Mouse (Mus musculus) kidney, embryonic 14.5 days (tissue): ENCODE data around the gene Nfic. TPM values are rescaled to one million over a fixed set of nuclear protein-coding genes. Genes with fewer than 3 reads are reported as not detected.

Experiments used
- ATAC-seq: fragments of 200-750 bp; cut with Nextera tagmentation; 2 replicates; pipeline ENCODE4 v1.8.0; 2017; ENCODE audit warnings: moderate number of reproducible peaks, mild to moderate bottlenecking, moderate TSS enrichment, moderate library complexity; ENCODE audit not compliant: low FRiP score, low TSS enrichment
- H3K27ac ChIP-seq: fragments of 300-500 bp; sonication (generic); 2 replicates; pipeline ENCODE4 v1.5.1; 2014; ENCODE audit warnings: low read depth, mild to moderate bottlenecking, low read length, moderate library complexity, mixed read lengths
- H3K27me3 ChIP-seq: fragments of 300-500 bp; sonication (generic); 2 replicates; pipeline ENCODE4 v1.6.1; 2014; ENCODE audit warnings: mild to moderate bottlenecking, low read length; ENCODE audit not compliant: control insufficient read depth, insufficient read depth
- H3K36me3 ChIP-seq: fragments of 300-500 bp; sonication (generic); 2 replicates; pipeline ENCODE4 v1.6.1; 2014; ENCODE audit warnings: low read length, mixed read lengths; ENCODE audit not compliant: control insufficient read depth, insufficient read depth
- H3K4me1 ChIP-seq: fragments of 300-500 bp; sonication (generic); 2 replicates; pipeline ENCODE4 v1.6.1; 2014; ENCODE audit warnings: low read length, mixed read lengths; ENCODE audit not compliant: control insufficient read depth, insufficient read depth
- H3K4me2 ChIP-seq: fragments of 300-500 bp; sonication (generic); replicated peaks from 2 replicates; pipeline ENCODE4 v1.6.1; 2014; ENCODE audit warnings: low read depth, mild to moderate bottlenecking, low read length
- H3K4me3 ChIP-seq: fragments of 300-500 bp; sonication (generic); 2 replicates; pipeline ENCODE4 v1.5.1; 2014; ENCODE audit warnings: mild to moderate bottlenecking, low read length
- H3K9ac ChIP-seq: fragments of 300-500 bp; sonication (generic); 2 replicates; pipeline ENCODE4 v1.6.1; 2014; ENCODE audit warnings: low read depth, mild to moderate bottlenecking, low read length, moderate library complexity
- H3K9me3 ChIP-seq: fragments of 300-500 bp; sonication (generic); 2 replicates; pipeline ENCODE4 v1.6.1; 2016; ENCODE audit warnings: low read length; ENCODE audit not compliant: control insufficient read depth
- WGBS: fragments of 180-500 bp; shearing (Covaris S2); extraction: QIAGEN DNeasy Blood & Tissue Kit; methylation state at CpG from one replicate; pipeline ENCODE4 v1.1.7; 2014; 5-methylcytosine and 5-hydroxymethylcytosine counted together
- polyA plus RNA-seq: library from polyadenylated mRNA; unstranded; fragments of >200 nt; fragmentation: Nextera tagmentation; extraction: Ambion mirVana; gene quantifications from 2 replicates; pipeline ENCODE4 v1.2.1, GENCODE M21; 2014

The Nfic gene
- polyA plus RNA-seq, 1 experiment from 2014 or later = 59.0 TPM

DNA sequence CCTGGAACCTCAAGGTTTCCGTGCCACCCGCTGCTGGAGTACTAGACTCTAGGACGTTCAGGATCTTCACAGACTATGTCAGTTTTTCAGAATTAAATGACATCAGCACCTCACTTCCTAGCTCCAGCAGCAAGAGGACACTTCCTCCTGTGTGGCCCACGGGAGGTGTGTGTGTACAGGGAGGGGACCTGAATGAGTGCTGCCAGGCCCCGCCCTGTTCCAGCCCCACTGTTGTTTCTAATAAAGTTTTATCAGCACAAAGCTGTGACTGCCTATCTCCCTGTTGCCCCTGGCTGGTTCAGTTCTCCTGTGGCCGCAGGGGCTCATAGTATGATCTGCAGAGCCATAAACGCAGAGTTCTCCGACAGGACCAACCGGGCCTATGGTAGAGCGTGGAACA is 19.0 kb upstream of the Nfic start:
- no peak overlapping the region for H3K27ac ChIP-seq
- peaks cover 62% of the 10 kb centered on the region for H3K27me3 ChIP-seq
- no peak overlapping the region for H3K4me2 ChIP-seq
- 83% methylated on average over 10 of the region's 10 CpGs for WGBS
- H3K9ac ChIP-seq = no peak overlapping the region
- no peaks in the 10 kb centered on the region for H3K9me3 ChIP-seq
- no peaks in the 10 kb centered on the region for H3K4me1 ChIP-seq
- no peak for ATAC-seq
- no peaks in the 10 kb centered on the region for H3K36me3 ChIP-seq
- H3K4me3 ChIP-seq = no peak overlapping the region

GRCm38 (mm10) chr10:81473003-81473451 is 17.6 kb upstream of the Nfic start:
- H3K4me3 ChIP-seq = no peak overlapping the region; the same call in 1 of the 2 replicates

GRCm38 (mm10) chr10:81472403-81473002 is 17.1 kb upstream of the Nfic start:
- Histone ChIP-seq H3K27me3 (peaks cover 64% of the 10 kb centered on the region), H3K27ac (no peak overlapping the region), H3K4me1 (no peaks in the 10 kb centered on the region), H3K4me2 (no peak overlapping the region), H3K36me3 (no peaks in the 10 kb centered on the region), H3K9me3 (no peaks in the 10 kb centered on the region), H3K4me3 (no peak overlapping the region), H3K9ac (no peak overlapping the region)
- WGBS = 5% methylated on average over 18 of the region's 18 CpGs
- no peak for ATAC-seq

More at GRCm38 (mm10) chr10:81473003-81473451, 17.6 kb upstream of the Nfic start:
- no peak overlapping the region for H3K27ac ChIP-seq
- no peak for ATAC-seq
- no peaks in the 10 kb centered on the region for H3K4me1 ChIP-seq
- peaks cover 65% of the 10 kb centered on the region for H3K27me3 ChIP-seq
- H3K36me3 ChIP-seq = no peaks in the 10 kb centered on the region
- no peak overlapping the region for H3K4me2 ChIP-seq
- H3K9me3 ChIP-seq = no peaks in the 10 kb centered on the region
- H3K9ac ChIP-seq = no peak overlapping the region
- 1% methylated on average over 22 of the region's 22 CpGs for WGBS

GRCm38 (mm10) chr10:81470454-81470853 is 15.0 kb upstream of the Nfic start:
- Histone ChIP-seq H3K9me3 (no peaks in the 10 kb centered on the region), H3K4me2 (no peak overlapping the region), H3K9ac (no peak overlapping the region), H3K4me3 (no peak overlapping the region), H3K27me3 (peaks cover 48% of the 10 kb centered on the region), H3K27ac (no peak overlapping the region), H3K36me3 (no peaks in the 10 kb centered on the region), H3K4me1 (no peaks in the 10 kb centered on the region)
- no peak for ATAC-seq
- 49% methylated on average over 18 of the region's 18 CpGs for WGBS

GRCm38 (mm10) chr10:81469253-81469652 is 13.8 kb upstream of the Nfic start:
- Histone ChIP-seq H3K4me2 (no peak overlapping the region), H3K4me3 (no peak overlapping the region), H3K36me3 (no peaks in the 10 kb centered on the region), H3K27ac (no peak overlapping the region), H3K9me3 (no peaks in the 10 kb centered on the region), H3K9ac (no peak overlapping the region), H3K4me1 (0 out of 2 replicates have a peak, but pooled peaks cover 4% of the 10 kb centered on the region), H3K27me3 (peaks cover 46% of the 10 kb centered on the region)
- no peak for ATAC-seq
- WGBS = 84% methylated on average over 5 of the region's 5 CpGs

DNA sequence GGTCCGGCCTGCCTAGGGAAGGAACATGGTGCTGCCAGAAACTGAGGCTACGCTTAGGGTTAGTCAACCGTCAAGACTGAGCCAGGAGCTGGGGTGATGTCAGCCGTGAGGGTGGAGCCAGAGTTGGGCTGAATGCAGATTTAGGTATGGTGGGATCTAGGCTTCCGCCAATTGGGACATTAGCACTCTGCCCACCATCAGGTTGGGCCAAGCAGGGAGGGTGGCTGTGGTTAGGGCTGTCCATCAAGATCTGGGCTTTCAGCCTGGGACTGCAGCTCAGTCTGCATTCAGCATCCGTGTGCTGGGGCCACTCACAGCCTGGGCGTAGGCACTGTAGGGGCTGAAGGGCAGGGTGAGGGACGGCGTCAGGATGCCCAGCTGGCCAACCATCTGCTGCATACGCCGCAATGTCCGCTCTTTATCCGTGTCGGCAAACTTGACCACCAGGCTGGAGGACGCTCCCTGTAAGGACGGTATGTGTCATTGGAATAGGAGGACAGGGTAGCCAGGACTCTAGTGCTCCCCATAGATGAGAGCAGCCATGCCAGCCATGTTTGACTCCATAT is 12.3 kb upstream of the Nfic start:
- 89% methylated on average over 16 of the region's 16 CpGs for WGBS
- Histone ChIP-seq H3K27me3 (peaks cover 46% of the 10 kb centered on the region), H3K9ac (no peak overlapping the region), H3K27ac (no peak overlapping the region), H3K9me3 (no peaks in the 10 kb centered on the region), H3K4me1 (0 out of 2 replicates have a peak, but pooled peaks cover 8% of the 10 kb centered on the region), H3K36me3 (no peaks in the 10 kb centered on the region), H3K4me3 (no peak overlapping the region), H3K4me2 (no peak overlapping the region)
- ATAC-seq = no peak

- WGBS = 53% methylated on average over 14 of the region's 14 CpGs
- peaks cover 47% of the 10 kb centered on the region for H3K27me3 ChIP-seq
- H3K4me2 ChIP-seq = no peak overlapping the region
These were observed 11.4 kb upstream of the Nfic start for GRCm38 (mm10) chr10:81466881-81467280.

GRCm38 (mm10) chr10:81466066-81466465 is 10.6 kb upstream of the Nfic start:
- WGBS = 96% methylated on average over 2 of the region's 2 CpGs
- Histone ChIP-seq H3K27me3 (peaks cover 48% of the 10 kb centered on the region), H3K9me3 (no peaks in the 10 kb centered on the region), H3K4me1 (0 out of 2 replicates have a peak, but pooled peaks cover 8% of the 10 kb centered on the region), H3K4me2 (no peak overlapping the region), H3K27ac (no peak overlapping the region), H3K36me3 (no peaks in the 10 kb centered on the region), H3K9ac (no peak overlapping the region), H3K4me3 (no peak overlapping the region)
- ATAC-seq = no peak

More at GRCm38 (mm10) chr10:81466881-81467280, 11.4 kb upstream of the Nfic start:
- Histone ChIP-seq H3K27ac (no peak overlapping the region), H3K9ac (no peak overlapping the region), H3K4me3 (no peak overlapping the region), H3K4me1 (0 out of 2 replicates have a peak, but pooled peaks cover 8% of the 10 kb centered on the region), H3K9me3 (no peaks in the 10 kb centered on the region), H3K36me3 (no peaks in the 10 kb centered on the region)
- ATAC-seq = no peak

DNA sequence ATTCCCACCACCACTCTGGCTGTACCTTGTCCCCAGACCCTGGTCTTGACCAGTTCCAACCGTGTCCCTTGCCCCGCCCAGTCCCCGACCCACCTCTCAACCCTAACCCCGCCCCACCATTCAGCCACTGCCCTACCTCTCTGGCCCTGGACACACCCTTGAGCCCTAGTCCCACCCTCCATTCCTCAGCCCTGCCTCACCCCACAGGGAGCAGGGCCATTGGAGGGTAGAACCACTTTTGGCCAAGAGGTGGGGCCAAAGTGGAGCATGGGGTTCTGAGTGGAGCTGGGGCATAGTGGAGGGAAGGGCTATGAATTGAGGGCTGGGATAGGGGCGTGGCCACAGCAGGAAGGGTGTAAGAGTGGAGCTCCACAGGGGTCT is 9.8 kb upstream of the Nfic start:
- no peak overlapping the region for H3K27ac ChIP-seq
- no peak overlapping the region for H3K4me2 ChIP-seq
- H3K27me3 ChIP-seq = peaks cover 52% of the 10 kb centered on the region
- 4% methylated on average over 5 of the region's 5 CpGs for WGBS
- no peak overlapping the region for H3K4me3 ChIP-seq
- H3K36me3 ChIP-seq = no peaks in the 10 kb centered on the region
- no peaks in the 10 kb centered on the region for H3K9me3 ChIP-seq
- peak; percentile 16 for ATAC-seq
- H3K4me1 ChIP-seq = 0 out of 2 replicates have a peak, but pooled peaks cover 8% of the 10 kb centered on the region
- no peak overlapping the region for H3K9ac ChIP-seq
